Mouse (Mus musculus): ENCODE data around the gene Mypn. TPM values are rescaled to one million over a fixed set of nuclear protein-coding genes. Genes with fewer than 3 reads are reported as not detected.

The Mypn gene
- polyA plus RNA-seq, 1 experiment from 2014 or later = 1.1 TPM

- Histone ChIP-seq H3K4me3 (ENCODE audit: low read depth, low read length) (no peak overlapping the region), H3K36me3 (ENCODE audit: control insufficient read depth, insufficient read depth, low read length) (no peaks in the 10 kb centered on the region), H3K27ac (ENCODE audit: low read depth, low read length) (no peak overlapping the region), H3K9me3 (ENCODE audit: control insufficient read depth, low read length) (no peaks in the 10 kb centered on the region), H3K4me2 (ENCODE audit: low read depth, low read length) (no peak overlapping the region), H3K27me3 (ENCODE audit: control insufficient read depth, insufficient read depth, low read length) (no peaks in the 10 kb centered on the region), H3K4me1 (ENCODE audit: control insufficient read depth, insufficient read depth, low read length) (no peaks in the 10 kb centered on the region), H3K9ac (replicated peaks; ENCODE audit: low read depth, low read length) (no peak overlapping the region)
- no peak for ATAC-seq (ENCODE audit: low read depth)
- 91% methylated on average over 1 of the region's 1 CpGs for WGBS
Observed at GRCm38 (mm10) chr10:63181166-63181565, 22.6 kb downstream of the Mypn start.

GRCm38 (mm10) chr10:63179524-63179923 lies 24.2 kb downstream of the Mypn start:
- Histone ChIP-seq H3K4me1 (ENCODE audit: control insufficient read depth, insufficient read depth, low read length) (no peaks in the 10 kb centered on the region), H3K4me2 (ENCODE audit: low read depth, low read length) (no peak overlapping the region), H3K9me3 (ENCODE audit: control insufficient read depth, low read length) (no peaks in the 10 kb centered on the region), H3K36me3 (ENCODE audit: control insufficient read depth, insufficient read depth, low read length) (no peaks in the 10 kb centered on the region), H3K27me3 (ENCODE audit: control insufficient read depth, insufficient read depth, low read length) (no peaks in the 10 kb centered on the region), H3K4me3 (ENCODE audit: low read depth, low read length) (no peak overlapping the region), H3K27ac (ENCODE audit: low read depth, low read length) (no peak overlapping the region), H3K9ac (replicated peaks; ENCODE audit: low read depth, low read length) (no peak overlapping the region)
- no peak for ATAC-seq (ENCODE audit: low read depth)
- 64% methylated on average over 10 of the region's 10 CpGs for WGBS

- H3K9me3 ChIP-seq (ENCODE audit: control insufficient read depth, low read length) = no peaks in the 10 kb centered on the region
- no peaks in the 10 kb centered on the region for H3K4me1 ChIP-seq (ENCODE audit: control insufficient read depth, insufficient read depth, low read length)
- H3K27me3 ChIP-seq (ENCODE audit: control insufficient read depth, insufficient read depth, low read length) = no peaks in the 10 kb centered on the region
- H3K27ac ChIP-seq (ENCODE audit: low read depth, low read length) = no peak overlapping the region
- no peak overlapping the region for H3K9ac ChIP-seq (replicated peaks; ENCODE audit: low read depth, low read length)
- 87% methylated on average over 2 of the region's 2 CpGs for WGBS
- ATAC-seq (ENCODE audit: low read depth) = no peak
- no peaks in the 10 kb centered on the region for H3K36me3 ChIP-seq (ENCODE audit: control insufficient read depth, insufficient read depth, low read length)
- no peak overlapping the region for H3K4me2 ChIP-seq (ENCODE audit: low read depth, low read length)
- H3K4me3 ChIP-seq (ENCODE audit: low read depth, low read length) = no peak overlapping the region
Observed at GRCm38 (mm10) chr10:63178318-63178717, 25.4 kb downstream of the Mypn start.

GRCm38 (mm10) chr10:63177286-63178140 lies 26.2 kb downstream of the Mypn start:
- H3K4me1 ChIP-seq (ENCODE audit: control insufficient read depth, insufficient read depth, low read length) = no peaks in the 10 kb centered on the region
- H3K9me3 ChIP-seq (ENCODE audit: control insufficient read depth, low read length) = no peaks in the 10 kb centered on the region
- 83% methylated on average over 21 of the region's 21 CpGs for WGBS
- H3K4me3 ChIP-seq (ENCODE audit: low read depth, low read length) = no peak overlapping the region
- H3K9ac ChIP-seq (replicated peaks; ENCODE audit: low read depth, low read length) = no peak overlapping the region
- no peaks in the 10 kb centered on the region for H3K36me3 ChIP-seq (ENCODE audit: control insufficient read depth, insufficient read depth, low read length)
- H3K4me2 ChIP-seq (ENCODE audit: low read depth, low read length) = no peak overlapping the region
- H3K27me3 ChIP-seq (ENCODE audit: control insufficient read depth, insufficient read depth, low read length) = no peaks in the 10 kb centered on the region
- no peak overlapping the region for H3K27ac ChIP-seq (ENCODE audit: low read depth, low read length)
- ATAC-seq (ENCODE audit: low read depth) = no peak

- Histone ChIP-seq H3K27ac (ENCODE audit: low read depth, low read length) (no peak overlapping the region), H3K36me3 (ENCODE audit: control insufficient read depth, insufficient read depth, low read length) (no peaks in the 10 kb centered on the region), H3K4me2 (ENCODE audit: low read depth, low read length) (no peak overlapping the region), H3K9ac (replicated peaks; ENCODE audit: low read depth, low read length) (no peak overlapping the region), H3K4me1 (ENCODE audit: control insufficient read depth, insufficient read depth, low read length) (no peaks in the 10 kb centered on the region), H3K4me3 (ENCODE audit: low read depth, low read length) (no peak overlapping the region), H3K27me3 (ENCODE audit: control insufficient read depth, insufficient read depth, low read length) (no peaks in the 10 kb centered on the region), H3K9me3 (ENCODE audit: control insufficient read depth, low read length) (no peaks in the 10 kb centered on the region)
- 93% methylated on average over 8 of the region's 8 CpGs for WGBS
- ATAC-seq (ENCODE audit: low read depth) = no peak
Observed at GRCm38 (mm10) chr10:63176471-63176931, 27.3 kb downstream of the Mypn start.

GRCm38 (mm10) chr10:63172089-63172488 lies 31.7 kb downstream of the Mypn start:
- Histone ChIP-seq H3K9ac (replicated peaks; ENCODE audit: low read depth, low read length) (no peak overlapping the region), H3K27ac (ENCODE audit: low read depth, low read length) (no peak overlapping the region), H3K27me3 (ENCODE audit: control insufficient read depth, insufficient read depth, low read length) (no peaks in the 10 kb centered on the region), H3K4me2 (ENCODE audit: low read depth, low read length) (no peak overlapping the region), H3K4me3 (ENCODE audit: low read depth, low read length) (no peak overlapping the region), H3K4me1 (ENCODE audit: control insufficient read depth, insufficient read depth, low read length) (no peaks in the 10 kb centered on the region), H3K36me3 (ENCODE audit: control insufficient read depth, insufficient read depth, low read length) (no peaks in the 10 kb centered on the region), H3K9me3 (ENCODE audit: control insufficient read depth, low read length) (no peaks in the 10 kb centered on the region)
- 86% methylated on average over 3 of the region's 3 CpGs for WGBS
- ATAC-seq (ENCODE audit: low read depth) = no peak

- WGBS = 91% methylated on average over 11 of the region's 11 CpGs
- Histone ChIP-seq H3K27ac (ENCODE audit: low read depth, low read length) (no peak overlapping the region), H3K9ac (replicated peaks; ENCODE audit: low read depth, low read length) (no peak overlapping the region), H3K4me3 (ENCODE audit: low read depth, low read length) (no peak overlapping the region), H3K4me1 (ENCODE audit: control insufficient read depth, insufficient read depth, low read length) (no peaks in the 10 kb centered on the region), H3K36me3 (ENCODE audit: control insufficient read depth, insufficient read depth, low read length) (no peaks in the 10 kb centered on the region), H3K27me3 (ENCODE audit: control insufficient read depth, insufficient read depth, low read length) (no peaks in the 10 kb centered on the region), H3K9me3 (ENCODE audit: control insufficient read depth, low read length) (no peaks in the 10 kb centered on the region), H3K4me2 (ENCODE audit: low read depth, low read length) (no peak overlapping the region)
- no peak for ATAC-seq (ENCODE audit: low read depth)
Observed at GRCm38 (mm10) chr10:63169503-63169902, 34.2 kb downstream of the Mypn start.

GRCm38 (mm10) chr10:63168124-63168523 lies 35.6 kb downstream of the Mypn start:
- 92% methylated on average over 12 of the region's 12 CpGs for WGBS
- Histone ChIP-seq H3K9ac (replicated peaks; ENCODE audit: low read depth, low read length) (no peak overlapping the region), H3K4me2 (ENCODE audit: low read depth, low read length) (no peak overlapping the region), H3K4me1 (ENCODE audit: control insufficient read depth, insufficient read depth, low read length) (no peaks in the 10 kb centered on the region), H3K27me3 (ENCODE audit: control insufficient read depth, insufficient read depth, low read length) (no peaks in the 10 kb centered on the region), H3K4me3 (ENCODE audit: low read depth, low read length) (no peak overlapping the region), H3K36me3 (ENCODE audit: control insufficient read depth, insufficient read depth, low read length) (no peaks in the 10 kb centered on the region), H3K9me3 (ENCODE audit: control insufficient read depth, low read length) (no peaks in the 10 kb centered on the region), H3K27ac (ENCODE audit: low read depth, low read length) (no peak overlapping the region)
- no peak for ATAC-seq (ENCODE audit: low read depth)

GRCm38 (mm10) chr10:63167241-63167995 lies 36.3 kb downstream of the Mypn start:
- H3K9ac ChIP-seq (replicated peaks; ENCODE audit: low read depth, low read length) = no peak overlapping the region
- H3K4me3 ChIP-seq (ENCODE audit: low read depth, low read length) = no peak overlapping the region
- ATAC-seq (ENCODE audit: low read depth) = no peak
- no peak overlapping the region for H3K27ac ChIP-seq (ENCODE audit: low read depth, low read length)
- H3K27me3 ChIP-seq (ENCODE audit: control insufficient read depth, insufficient read depth, low read length) = no peaks in the 10 kb centered on the region
- no peaks in the 10 kb centered on the region for H3K9me3 ChIP-seq (ENCODE audit: control insufficient read depth, low read length)
- H3K36me3 ChIP-seq (ENCODE audit: control insufficient read depth, insufficient read depth, low read length) = no peaks in the 10 kb centered on the region
- no peak overlapping the region for H3K4me2 ChIP-seq (ENCODE audit: low read depth, low read length)
- WGBS = 83% methylated on average over 10 of the region's 10 CpGs
- H3K4me1 ChIP-seq (ENCODE audit: control insufficient read depth, insufficient read depth, low read length) = no peaks in the 10 kb centered on the region
